Mouse (Mus musculus): Measurements from ENCODE around the gene AU022252. TPM values are rescaled to one million over a fixed set of nuclear protein-coding genes. Genes with fewer than 3 reads are reported as not detected.

AU022252 gene
- total RNA-seq, 2 experiments from 2014 or later = 21.2 to 21.3 TPM

Other genes starting within 250 kb of the AU022252 start
- 1 to 10 TPM; 5.8 to 7.0 TPM for gene Slc2a1, start 124.0 kb downstream of the AU022252 start, total RNA-seq (2021)
- 1 to 10 TPM; 8.0 to 9.5 TPM for gene Zfp691, start 58.5 kb downstream of the AU022252 start, total RNA-seq (2021)
- gene Ermap, start 42.7 kb downstream of the AU022252 start, total RNA-seq (2021) = 1 to 10 TPM in 1 of 2 experiments, under 1 TPM in 1; 0.54 to 1.9 TPM
- 10 to 100 TPM; 61.1 to 64.6 TPM for gene Svbp, start 37.4 kb downstream of the AU022252 start, total RNA-seq (2021)
- gene Tmem269, start 14.5 kb downstream of the AU022252 start, total RNA-seq (2021) = not detected
- 10 to 100 TPM; 45.6 to 49.3 TPM for gene P3h1, start 203 bp upstream of the AU022252 start, total RNA-seq (2021)
- 10 to 100 TPM; 15.4 to 19.0 TPM for gene Cldn19, start 22.7 kb upstream of the AU022252 start, total RNA-seq (2021)
- gene Ybx1, start 61.9 kb upstream of the AU022252 start, total RNA-seq (2021) = 100 to 1,000 TPM; 605 to 611 TPM
- gene Ppih, start 87.8 kb upstream of the AU022252 start, total RNA-seq (2021) = 10 to 100 TPM; 18.0 to 21.9 TPM
- gene Ccdc30, start 182.8 kb upstream of the AU022252 start, total RNA-seq (2021) = under 1 TPM; 0.44 to 0.61 TPM
- gene Ppcs, start 189.7 kb upstream of the AU022252 start, total RNA-seq (2021) = 1 to 10 TPM; 5.7 to 6.0 TPM
- not detected for gene Zmynd12, start 190.1 kb upstream of the AU022252 start, total RNA-seq (2021)

All from gastrocnemius, postnatal 4 days (tissue).